Mouse (Mus musculus) stomach, postnatal 0 days (tissue): ENCODE data around the gene Prm1. TPM values are rescaled to one million over a fixed set of nuclear protein-coding genes. Genes with fewer than 3 reads are reported as not detected.

Experiments
- ATAC-seq: fragments of 200-750 bp; cut with Nextera tagmentation; 2 replicates; pipeline ENCODE4 v1.8.0; 2017; ENCODE audit not compliant: low FRiP score, low TSS enrichment
- DNase-seq: peaks from one replicate; pipeline ENCODE4 v3.0.0-alpha.2; 2016; ENCODE audit warnings: low spot score
- H3K27ac ChIP-seq: fragments of 300-500 bp; sonication (generic); replicated peaks from 2 replicates; pipeline ENCODE4 v1.5.1; 2014; ENCODE audit warnings: mild to moderate bottlenecking, control low read depth
- H3K27me3 ChIP-seq: fragments of 300-500 bp; sonication (generic); 2 replicates; pipeline ENCODE4 v1.6.1; 2014; ENCODE audit warnings: low read length; ENCODE audit not compliant: control insufficient read depth, insufficient read depth
- H3K36me3 ChIP-seq: fragments of 300-500 bp; sonication (generic); 2 replicates; pipeline ENCODE4 v1.6.1; 2014; ENCODE audit warnings: low read length, mixed read lengths; ENCODE audit not compliant: control insufficient read depth, insufficient read depth
- H3K4me1 ChIP-seq: fragments of 300-500 bp; sonication (generic); replicated peaks from 2 replicates; pipeline ENCODE4 v1.6.1; 2014; ENCODE audit warnings: antibody characterized with exemption; ENCODE audit not compliant: control insufficient read depth, insufficient read depth
- H3K4me2 ChIP-seq: fragments of 300-500 bp; sonication (generic); replicated peaks from 2 replicates; pipeline ENCODE4 v1.6.1; 2014; ENCODE audit warnings: low read depth, mild to moderate bottlenecking, control low read depth, moderate library complexity
- H3K4me3 ChIP-seq: fragments of 300-500 bp; sonication (generic); 2 replicates; pipeline ENCODE4 v1.5.1; 2014; ENCODE audit warnings: low read depth, low read length, control low read depth
- H3K9ac ChIP-seq: fragments of 300-500 bp; sonication (generic); 2 replicates; pipeline ENCODE4 v1.6.1; 2014; ENCODE audit warnings: mild to moderate bottlenecking, low read length, control low read depth, mixed read lengths
- H3K9me3 ChIP-seq: fragments of 300-500 bp; sonication (generic); 2 replicates; pipeline ENCODE4 v1.6.1; 2016; ENCODE audit warnings: low read length; ENCODE audit not compliant: control insufficient read depth
- CTCF ChIP-seq: IDR thresholded peaks from 2 replicates; pipeline ENCODE4 v1.5.1; 2016; ENCODE audit warnings: antibody characterized with exemption, low read depth, mild to moderate bottlenecking, moderate library complexity
- EP300 ChIP-seq: optimal IDR thresholded peaks from 2 replicates; pipeline ENCODE3; 2016; ENCODE audit warnings: antibody characterized with exemption
- WGBS: fragments of 180-500 bp; shearing (Covaris S2); extraction: QIAGEN DNeasy Blood & Tissue Kit; methylation state at CpG from one replicate; pipeline ENCODE4 v1.1.7; 2014; 5-methylcytosine and 5-hydroxymethylcytosine counted together
- polyA plus RNA-seq: library from polyadenylated mRNA; unstranded; fragments of >200 nt; fragmentation: Nextera tagmentation; extraction: Ambion mirVana; gene quantifications from 2 replicates; pipeline ENCODE4 v1.2.1, GENCODE M21; 2015

Prm1 gene
- polyA plus RNA-seq, 1 experiment from 2014 or later, result 0.23 TPM

DNA sequence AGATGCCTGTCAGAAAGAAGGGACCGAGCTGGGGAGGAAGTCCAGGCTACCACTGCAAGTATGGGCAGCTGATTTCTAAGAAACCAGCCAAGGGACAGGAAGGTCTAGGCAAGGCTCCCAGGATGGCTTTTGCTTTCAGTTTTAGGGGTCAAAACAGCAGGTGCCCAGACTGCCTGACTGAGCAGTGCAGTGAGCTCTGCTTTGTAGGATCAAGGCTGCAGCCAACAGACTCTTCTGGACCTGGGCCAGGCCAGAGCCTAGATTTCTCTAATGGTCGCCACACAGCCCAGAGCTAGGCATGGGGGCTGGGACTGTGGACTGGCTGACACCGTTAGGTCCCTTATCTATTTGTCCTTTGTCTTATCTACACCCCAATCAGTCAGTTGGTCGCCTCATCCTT lies 30.9 kb downstream of the Prm1 start:
- Histone ChIP-seq H3K4me2 (no peak overlapping the region), H3K4me3 (no peak overlapping the region), H3K36me3 (no peaks in the 10 kb centered on the region), H3K27me3 (no peaks in the 10 kb centered on the region), H3K9me3 (no peaks in the 10 kb centered on the region), H3K9ac (no peak overlapping the region), H3K4me1 (no peaks in the 10 kb centered on the region), H3K27ac (no peak overlapping the region)
- DNase-seq (no peak), ATAC-seq (no peak)
- 69% methylated on average over 4 of the region's 4 CpGs for WGBS
- TF ChIP-seq CTCF (no peak), EP300 (no peak)

DNA sequence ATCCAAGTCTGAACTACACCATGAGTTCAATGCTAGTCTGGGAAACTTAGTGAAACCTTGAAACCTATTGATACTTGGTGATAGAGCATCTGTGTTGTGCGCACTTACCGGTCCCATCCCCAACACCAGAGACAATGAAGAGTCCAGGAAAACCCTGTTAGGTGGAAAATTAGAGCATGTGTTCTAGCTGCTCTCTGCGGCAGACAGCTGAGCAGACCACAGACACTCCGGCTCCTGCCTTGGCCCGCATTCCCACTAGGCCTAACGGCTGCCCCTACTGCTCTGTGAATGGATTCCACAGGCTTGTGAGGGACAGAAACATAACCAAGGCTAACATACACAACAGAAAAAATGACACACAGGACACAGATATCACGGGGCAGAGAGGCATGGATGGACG lies 32.1 kb downstream of the Prm1 start:
- TF ChIP-seq CTCF (no peak), EP300 (no peak)
- Histone ChIP-seq H3K36me3 (no peaks in the 10 kb centered on the region), H3K4me3 (no peak overlapping the region), H3K27ac (no peak overlapping the region), H3K9me3 (no peaks in the 10 kb centered on the region), H3K4me1 (no peaks in the 10 kb centered on the region), H3K27me3 (no peaks in the 10 kb centered on the region), H3K9ac (no peak overlapping the region), H3K4me2 (no peak overlapping the region)
- 80% methylated on average over 8 of the region's 8 CpGs for WGBS
- DNase-seq (no peak), ATAC-seq (no peak)

DNA sequence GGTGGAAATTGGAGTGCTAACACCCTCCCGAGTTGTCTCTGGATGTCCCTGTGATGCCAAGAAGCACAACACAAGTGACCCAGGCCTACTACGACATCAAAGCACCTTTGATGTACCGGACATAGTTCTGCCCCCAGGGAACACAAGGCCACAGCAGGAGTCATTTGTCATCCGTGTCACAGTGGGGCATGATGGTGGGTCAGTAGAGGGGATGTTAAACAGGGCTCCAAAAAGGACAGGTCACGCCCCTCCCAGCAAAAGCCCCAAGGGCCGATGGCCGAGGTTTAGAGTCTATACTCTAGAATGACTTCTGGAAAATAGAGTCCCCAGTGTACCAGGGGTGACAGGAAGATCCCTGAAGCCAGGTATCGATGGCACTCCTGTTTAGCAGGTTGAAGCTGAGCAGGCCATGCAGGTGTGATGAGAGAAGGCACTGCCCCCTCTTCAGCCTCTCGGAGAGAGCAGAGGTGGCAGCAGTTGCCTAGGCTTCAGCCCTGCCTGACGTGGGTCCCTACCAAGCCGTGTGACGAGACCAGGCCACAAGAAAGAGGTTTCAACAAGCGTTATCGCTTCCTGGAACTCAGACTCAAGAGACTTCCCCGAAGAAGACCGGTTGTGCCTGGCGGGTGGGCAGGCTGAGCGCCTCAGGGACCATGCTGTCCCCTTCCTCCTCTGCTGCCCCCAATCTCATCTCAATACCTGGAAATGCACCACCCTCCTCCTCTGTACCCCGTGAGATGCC lies 33.7 kb downstream of the Prm1 start:
- Histone ChIP-seq H3K36me3 (no peaks in the 10 kb centered on the region), H3K4me1 (no peaks in the 10 kb centered on the region), H3K27me3 (no peaks in the 10 kb centered on the region), H3K4me3 (no peak overlapping the region), H3K27ac (no peak overlapping the region), H3K4me2 (no peak overlapping the region), H3K9me3 (no peaks in the 10 kb centered on the region), H3K9ac (no peak overlapping the region)
- TF ChIP-seq EP300 (no peak), CTCF (no peak)
- no peak for DNase-seq
- no peak for ATAC-seq
- WGBS, result 76% methylated on average over 19 of the region's 19 CpGs

DNA sequence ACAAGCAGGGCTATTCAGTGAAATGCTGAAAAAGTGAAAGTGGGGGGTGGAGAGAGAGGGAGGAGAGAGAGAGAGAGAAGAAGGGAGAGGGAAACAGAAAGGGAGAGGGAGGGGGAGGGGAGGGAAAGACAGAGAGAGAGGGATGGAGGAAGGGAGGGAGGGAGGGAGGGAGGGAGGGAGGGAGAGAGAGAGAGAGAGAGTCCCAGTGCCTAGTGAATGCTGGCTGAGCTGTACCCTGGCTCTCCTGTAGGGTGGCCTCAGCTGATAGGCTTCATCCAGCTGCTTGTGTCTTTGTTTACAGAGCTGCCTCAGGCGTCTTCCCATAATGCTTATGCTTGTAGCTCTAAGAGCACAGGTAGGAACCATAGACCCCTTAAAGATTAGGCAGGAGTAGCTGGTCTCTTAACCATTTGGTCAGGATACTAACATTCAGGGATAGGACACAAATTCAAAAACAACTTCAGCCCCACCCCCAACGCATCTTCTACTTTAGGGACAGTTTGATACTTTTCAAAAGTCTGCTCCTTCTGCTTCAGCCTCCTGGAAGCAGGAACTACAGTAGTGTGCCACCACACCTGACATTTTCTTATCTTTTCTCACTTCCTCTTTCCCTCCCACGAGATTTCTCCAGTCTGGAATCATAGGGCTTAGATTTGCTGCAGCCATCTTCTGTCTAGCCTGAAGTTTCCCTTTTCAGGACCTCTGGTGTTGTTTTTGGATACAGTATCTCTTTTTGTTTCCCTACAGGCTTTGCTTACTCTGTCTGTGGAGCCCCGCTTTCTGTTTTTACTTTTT lies 34.9 kb downstream of the Prm1 start:
- Histone ChIP-seq H3K4me2 (no peak overlapping the region), H3K36me3 (no peaks in the 10 kb centered on the region), H3K27me3 (no peaks in the 10 kb centered on the region)

DNA sequence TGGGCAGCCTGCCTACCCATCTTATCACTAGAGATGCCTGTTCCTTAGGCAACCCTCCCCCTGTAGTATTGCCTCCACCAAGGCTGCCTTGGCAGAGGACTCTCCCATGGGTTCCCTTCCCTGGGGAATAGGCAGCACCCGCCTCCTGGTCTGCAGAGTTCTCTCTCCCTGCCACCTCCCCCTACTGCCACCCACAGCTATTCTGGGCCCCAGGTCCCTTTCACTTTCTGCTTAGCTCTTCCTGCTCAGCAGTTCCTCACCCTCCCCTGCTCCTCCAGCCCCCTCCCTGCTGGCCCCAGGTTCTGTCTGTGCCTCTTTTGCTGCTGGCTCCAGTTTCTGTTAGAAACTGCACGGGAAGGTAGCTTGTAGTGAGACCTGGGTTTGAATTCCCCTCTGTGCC lies 36.0 kb downstream of the Prm1 start:
- no peak overlapping the region for H3K4me2 ChIP-seq
- H3K4me1 ChIP-seq, result no peaks in the 10 kb centered on the region
- DNase-seq, result no peak
- 51% methylated on average over 2 of the region's 2 CpGs for WGBS
- H3K27me3 ChIP-seq, result no peaks in the 10 kb centered on the region
- H3K9ac ChIP-seq, result no peak overlapping the region
- no peak for ATAC-seq
- TF ChIP-seq EP300, result no peak
- TF ChIP-seq CTCF, result no peak
- H3K4me3 ChIP-seq, result no peak overlapping the region
- H3K27ac ChIP-seq, result no peak overlapping the region
- no peaks in the 10 kb centered on the region for H3K36me3 ChIP-seq
- no peaks in the 10 kb centered on the region for H3K9me3 ChIP-seq

More for the DNA sequence above, 34.9 kb downstream of the Prm1 start:
- Histone ChIP-seq H3K27ac (peak overlapping the region; percentile 50; the same call in 1 of the 2 replicates), H3K9ac (no peak overlapping the region), H3K4me1 (no peaks in the 10 kb centered on the region), H3K9me3 (no peaks in the 10 kb centered on the region), H3K4me3 (no peak overlapping the region)
- TF ChIP-seq EP300 (no peak), CTCF (peak; percentile 29)
- DNase-seq, result no peak
- ATAC-seq, result peak; percentile 58; the same call in 1 of the 2 replicates
- 37% methylated on average over 4 of the region's 4 CpGs for WGBS

DNA sequence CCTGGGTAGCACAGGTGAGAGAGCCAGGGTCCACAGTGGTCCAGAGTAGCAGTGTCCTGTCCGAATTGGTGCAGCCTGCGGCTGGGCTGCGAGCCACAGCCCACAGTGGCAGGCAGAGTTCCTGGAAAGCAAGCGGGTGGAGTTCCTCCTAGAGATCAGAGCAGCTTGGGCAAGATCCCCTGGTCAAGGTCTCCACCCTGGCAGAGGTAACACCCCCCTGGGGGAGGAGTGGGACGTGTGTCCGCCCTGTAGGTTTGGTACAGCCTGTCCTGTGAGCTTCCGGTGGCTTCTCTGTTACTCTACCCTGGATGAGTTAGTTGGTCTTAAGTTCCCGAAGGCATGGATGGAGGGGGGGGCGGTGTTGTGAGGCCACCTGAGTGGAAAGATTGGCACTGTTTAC lies 36.8 kb downstream of the Prm1 start:
- no peaks in the 10 kb centered on the region for H3K9me3 ChIP-seq
- no peak overlapping the region for H3K9ac ChIP-seq
- 46% methylated on average over 9 of the region's 9 CpGs for WGBS
- H3K27ac ChIP-seq, result no peak overlapping the region
- ATAC-seq (peak; percentile 15; the same call in 1 of the 2 replicates), DNase-seq (peak; percentile 33)
- H3K4me1 ChIP-seq, result no peaks in the 10 kb centered on the region
- no peak overlapping the region for H3K4me3 ChIP-seq
- TF ChIP-seq CTCF (no peak), EP300 (no peak)
- H3K27me3 ChIP-seq, result no peaks in the 10 kb centered on the region
- H3K36me3 ChIP-seq, result no peaks in the 10 kb centered on the region
- no peak overlapping the region for H3K4me2 ChIP-seq
